Mouse (Mus musculus) heart, embryonic 14.5 days (tissue): ENCODE measurements around the gene Kndc1. TPM values are rescaled to one million over a fixed set of nuclear protein-coding genes. Genes with fewer than 3 reads are reported as not detected.

ENCODE experiments used
- ATAC-seq: fragments of 200-750 bp; cut with Nextera tagmentation; 2 replicates; pipeline ENCODE4 v1.8.0; 2017; ENCODE audit warnings: low read depth, moderate TSS enrichment; ENCODE audit not compliant: insufficient number of reproducible peaks, insufficient read depth, low FRiP score
- H3K27ac ChIP-seq, 2 experiments: fragments of 200-500 bp in 1 of 2; fragments of 300-500 bp in 1 of 2; sonication (generic) in 1 of 2; replicated peaks in 1 of 2; 2 replicates each; pipeline ENCODE4 v1.5.1; 2012 to 2014; ENCODE audit warnings: low read depth in 2 of 2, low read length in 2 of 2, control low read depth in 1 of 2, mild to moderate bottlenecking in 1 of 2, mixed read lengths in 1 of 2; ENCODE audit not compliant: control insufficient read depth in 1 of 2, insufficient read depth in 1 of 2
- H3K27me3 ChIP-seq: fragments of 300-500 bp; sonication (generic); 2 replicates; pipeline ENCODE4 v1.6.1; 2014; ENCODE audit warnings: mild to moderate bottlenecking, low read length, control low read depth; ENCODE audit not compliant: control insufficient read depth, insufficient read depth
- H3K36me3 ChIP-seq: fragments of 300-500 bp; sonication (generic); 2 replicates; pipeline ENCODE4 v1.6.1; 2014; ENCODE audit warnings: mild to moderate bottlenecking, control low read depth, low read length, mixed read lengths; ENCODE audit not compliant: control insufficient read depth, insufficient read depth
- H3K4me1 ChIP-seq, 2 experiments: fragments of 200-500 bp in 1 of 2; fragments of 300-500 bp in 1 of 2; sonication (generic) in 1 of 2; 2 replicates each; pipeline ENCODE4 v1.6.1; 2012 to 2014; ENCODE audit warnings: low read length in 2 of 2, control low read depth in 1 of 2, mixed read lengths in 1 of 2; ENCODE audit not compliant: control insufficient read depth in 2 of 2, insufficient read depth in 2 of 2
- H3K4me2 ChIP-seq: fragments of 300-500 bp; sonication (generic); 2 replicates; pipeline ENCODE4 v1.6.1; 2014; ENCODE audit warnings: mild to moderate bottlenecking, low read length
- H3K4me3 ChIP-seq, 2 experiments: fragments of 200-500 bp in 1 of 2; fragments of 300-500 bp in 1 of 2; sonication (generic) in 1 of 2; 2 replicates each; pipeline ENCODE4 v1.5.1; 2012 to 2014; ENCODE audit warnings: low read length in 2 of 2, mild to moderate bottlenecking in 2 of 2, control low read depth in 1 of 2, low read depth in 1 of 2, moderate library complexity in 1 of 2; ENCODE audit not compliant: control insufficient read depth in 1 of 2, insufficient read depth in 1 of 2
- H3K9ac ChIP-seq: fragments of 300-500 bp; sonication (generic); 2 replicates; pipeline ENCODE4 v1.6.1; 2014; ENCODE audit warnings: mild to moderate bottlenecking, low read length
- H3K9me3 ChIP-seq: fragments of 300-500 bp; sonication (generic); 2 replicates; pipeline ENCODE4 v1.6.1; 2016; ENCODE audit warnings: low read length, control low read depth; ENCODE audit not compliant: control insufficient read depth
- WGBS: fragments of 180-500 bp; shearing (Covaris S2); extraction: QIAGEN DNeasy Blood & Tissue Kit; methylation state at CpG from one replicate; pipeline ENCODE4 v1.1.7; 2014; 5-methylcytosine and 5-hydroxymethylcytosine counted together
- polyA plus RNA-seq: library from polyadenylated mRNA; unstranded; fragments of >200 nt; fragmentation: Nextera tagmentation; extraction: Ambion mirVana; gene quantifications from 2 replicates; pipeline ENCODE4 v1.2.1, GENCODE M21; 2014

The Kndc1 gene
- 0.09 and 0.16 TPM in 2 replicates for polyA plus RNA-seq

DNA sequence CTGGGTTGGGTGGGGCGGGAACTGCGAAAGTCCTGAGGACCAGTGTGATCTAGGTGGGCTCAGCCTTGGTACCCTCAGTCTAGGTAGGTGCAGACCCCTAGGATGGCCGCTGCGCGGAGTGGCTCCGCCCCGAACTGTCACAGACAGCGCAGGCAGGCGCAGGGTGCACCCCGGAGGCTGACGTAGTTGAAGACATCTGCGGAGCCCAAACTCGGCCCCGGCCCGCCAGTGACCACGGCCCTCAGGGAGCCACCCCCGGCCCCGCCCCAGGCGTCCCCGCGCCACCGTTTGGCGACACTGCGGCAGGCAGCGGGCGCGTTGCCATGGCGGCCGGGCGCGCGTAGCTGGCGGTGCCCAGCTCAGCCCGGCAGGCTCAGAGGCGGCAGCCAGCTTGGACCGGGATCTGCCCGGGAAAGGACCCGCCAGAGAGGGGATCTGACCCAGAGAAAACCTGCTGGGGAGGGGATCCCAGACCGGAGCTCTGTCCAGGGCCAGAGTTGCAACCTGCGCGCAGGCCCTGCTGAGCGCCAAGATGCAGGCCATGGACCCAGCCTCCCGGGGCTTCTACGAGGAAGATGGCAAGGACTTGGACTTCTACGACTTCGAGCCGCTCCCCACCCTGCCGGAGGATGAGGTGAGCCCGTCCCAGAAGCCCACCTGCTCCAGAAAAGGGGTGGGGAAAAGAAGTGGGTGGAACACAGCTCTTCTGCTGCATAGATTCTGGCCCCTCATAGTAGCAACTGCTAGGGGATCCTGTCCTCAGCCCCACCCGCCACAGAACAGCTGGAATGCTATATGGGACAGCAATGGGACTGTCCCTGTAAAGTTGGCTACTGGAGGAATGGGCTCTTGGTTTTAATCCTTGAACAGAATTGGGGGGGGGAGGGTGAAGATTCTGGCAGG is at the start of gene Kndc1:
Gene Kndc1 (plus strand): TSS at position 42 of the 903 bp plus-strand sequence.
- Histone ChIP-seq H3K4me1 (peaks cover 2 to 13% of the 10 kb centered on the region in 2 experiments; a peak in 3 of 4 replicates), H3K27ac (no peak within 1 kb of the TSS), H3K4me3 (peak within 1 kb of the TSS; percentile 42 to 43), H3K9ac (peak within 1 kb of the TSS; percentile 39; the same call in 1 of the 2 replicates), H3K36me3 (no peaks in the 10 kb centered on the region), H3K9me3 (no peaks in the 10 kb centered on the region), H3K4me2 (peak within 1 kb of the TSS; percentile 74), H3K27me3 (peaks cover 47% of the 10 kb centered on the region)
- WGBS = 1% methylated on average over 50 of the region's 50 CpGs
- ATAC-seq = 0 out of 2 replicates have a peak, but pooled peaks have one; percentile 32

DNA sequence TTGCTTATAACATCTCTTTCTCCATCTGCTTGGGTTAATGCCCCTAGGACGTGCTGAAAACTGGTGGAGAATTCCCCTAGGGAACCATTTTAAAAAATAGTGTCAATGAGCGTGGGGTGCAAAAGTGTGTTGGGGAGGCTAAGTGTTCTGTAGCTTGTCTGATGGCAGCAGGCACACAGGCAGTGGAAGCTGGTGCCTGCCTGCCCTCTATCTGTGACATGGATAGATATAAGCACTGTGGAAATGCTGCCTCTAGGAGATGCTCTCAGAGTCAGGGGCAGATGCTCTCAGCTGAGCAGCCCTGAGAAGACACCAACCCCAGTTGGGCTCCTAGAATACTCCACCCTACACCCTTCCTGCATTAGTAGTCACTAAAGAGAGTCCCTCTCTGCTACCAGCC is 49.4 kb upstream of the Kndc1 start:
- 73% methylated on average over 2 of the region's 2 CpGs for WGBS
- Histone ChIP-seq H3K27ac (no peak overlapping the region), H3K9me3 (no peaks in the 10 kb centered on the region), H3K4me1 (no peaks in the 10 kb centered on the region), H3K36me3 (no peaks in the 10 kb centered on the region), H3K9ac (no peak overlapping the region), H3K4me3 (no peak overlapping the region), H3K27me3 (no peaks in the 10 kb centered on the region), H3K4me2 (no peak overlapping the region)
- no peak for ATAC-seq

DNA sequence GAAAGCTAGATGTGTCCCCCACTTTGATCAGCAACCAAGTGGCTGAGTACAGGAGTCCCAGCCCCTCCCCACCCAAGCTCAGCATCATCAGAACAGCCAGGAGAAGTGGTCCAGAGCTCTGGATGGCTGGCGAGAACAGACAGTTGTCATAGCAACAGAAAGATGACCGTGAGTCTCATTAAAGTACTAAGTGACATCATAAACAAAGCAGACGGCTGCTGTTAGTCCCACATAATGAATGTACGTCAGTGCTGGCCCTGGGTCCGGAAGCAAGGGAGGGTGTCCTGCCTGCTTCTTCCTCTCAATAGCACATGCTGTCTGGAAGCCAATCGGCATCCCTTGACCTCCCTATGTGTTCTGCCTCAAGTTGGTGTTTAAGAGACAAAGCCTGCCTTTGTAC is 44.3 kb upstream of the Kndc1 start:
- 52% methylated on average over 6 of the region's 6 CpGs for WGBS
- no peaks in the 10 kb centered on the region for H3K36me3 ChIP-seq
- no peaks in the 10 kb centered on the region for H3K27me3 ChIP-seq
- H3K27ac ChIP-seq = no peak overlapping the region
- no peak overlapping the region for H3K4me3 ChIP-seq
- H3K4me2 ChIP-seq = no peak overlapping the region
- H3K9me3 ChIP-seq = no peaks in the 10 kb centered on the region
- no peaks in the 10 kb centered on the region for H3K4me1 ChIP-seq
- H3K9ac ChIP-seq = no peak overlapping the region
- ATAC-seq = no peak

DNA sequence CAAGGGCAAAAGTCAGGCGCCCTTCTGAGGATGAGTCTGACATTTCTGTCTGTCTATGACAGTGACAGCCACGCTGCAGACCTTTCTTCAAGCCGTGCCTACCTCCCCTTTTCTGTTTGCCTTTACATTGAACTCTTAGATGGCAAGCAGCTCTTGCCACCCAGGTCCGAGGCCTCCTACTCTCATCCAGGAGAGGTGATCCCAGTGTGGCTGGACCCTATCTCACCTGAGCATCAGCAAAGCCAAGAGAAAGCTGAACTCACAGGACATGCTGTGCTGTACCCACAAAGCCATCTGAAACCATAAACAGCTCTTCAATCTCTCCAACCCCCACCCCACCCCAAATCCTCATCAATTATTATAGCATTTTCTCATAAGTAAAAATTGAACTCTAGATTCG is 43.8 kb upstream of the Kndc1 start:
- H3K27me3 ChIP-seq = no peaks in the 10 kb centered on the region
- H3K36me3 ChIP-seq = no peaks in the 10 kb centered on the region
- no peaks in the 10 kb centered on the region for H3K4me1 ChIP-seq
- no peak overlapping the region for H3K27ac ChIP-seq
- 68% methylated on average over 5 of the region's 5 CpGs for WGBS
- H3K9me3 ChIP-seq = no peaks in the 10 kb centered on the region
- H3K4me2 ChIP-seq = no peak overlapping the region
- no peak for ATAC-seq
- H3K4me3 ChIP-seq = no peak overlapping the region
- no peak overlapping the region for H3K9ac ChIP-seq

DNA sequence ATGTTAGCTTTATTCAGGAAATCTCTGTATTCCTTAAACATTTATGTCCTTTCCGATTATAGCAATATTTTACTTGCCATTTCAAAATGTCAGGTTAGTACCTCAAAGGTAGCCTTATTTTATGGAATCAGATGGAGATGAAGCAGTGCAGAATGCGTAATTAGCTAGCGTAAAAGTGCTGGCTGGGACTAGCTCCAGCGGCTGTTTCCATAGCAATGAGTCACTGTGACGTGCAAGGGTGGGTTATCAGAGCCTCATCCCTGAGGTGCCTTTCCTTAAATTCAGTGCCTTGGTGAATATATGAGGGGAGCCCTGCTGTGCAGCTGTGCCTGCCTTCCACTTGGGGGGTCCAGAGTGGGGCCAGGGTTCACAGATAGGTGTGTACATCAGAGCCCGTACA is 43.4 kb upstream of the Kndc1 start:
- no peak for ATAC-seq
- 67% methylated on average over 6 of the region's 6 CpGs for WGBS
- H3K4me1 ChIP-seq = no peaks in the 10 kb centered on the region

DNA sequence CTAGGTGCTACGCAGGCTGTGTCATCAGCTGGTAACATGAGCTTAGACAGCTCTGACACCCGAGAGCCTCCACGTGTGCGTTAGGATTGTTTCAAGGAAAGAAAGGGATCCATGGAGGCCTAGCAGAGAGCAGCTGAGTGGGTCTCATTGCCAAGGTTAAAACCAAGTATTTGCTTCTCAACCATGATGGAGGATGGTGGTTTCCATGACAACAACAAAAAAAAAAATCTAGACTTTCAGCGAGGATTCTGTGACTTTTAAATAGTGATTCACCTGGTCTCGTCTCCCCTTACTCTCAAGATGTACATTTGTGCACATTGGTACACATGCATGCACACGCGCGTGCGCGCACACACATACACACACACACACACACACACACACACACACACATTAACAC is 39.2 kb upstream of the Kndc1 start:
- H3K4me2 ChIP-seq = no peak overlapping the region
- 84% methylated on average over 11 of the region's 11 CpGs for WGBS
- no peaks in the 10 kb centered on the region for H3K27me3 ChIP-seq
- no peaks in the 10 kb centered on the region for H3K36me3 ChIP-seq
- H3K4me3 ChIP-seq = no peak overlapping the region
- H3K4me1 ChIP-seq = no peaks in the 10 kb centered on the region
- H3K27ac ChIP-seq = no peak overlapping the region
- H3K9ac ChIP-seq = no peak overlapping the region
- no peaks in the 10 kb centered on the region for H3K9me3 ChIP-seq
- no peak for ATAC-seq

More for the DNA sequence above, 43.4 kb upstream of the Kndc1 start:
- no peak overlapping the region for H3K9ac ChIP-seq
- H3K27ac ChIP-seq = no peak overlapping the region
- no peaks in the 10 kb centered on the region for H3K36me3 ChIP-seq
- no peak overlapping the region for H3K4me2 ChIP-seq
- H3K4me3 ChIP-seq = no peak overlapping the region
- H3K27me3 ChIP-seq = no peaks in the 10 kb centered on the region
- H3K9me3 ChIP-seq = no peaks in the 10 kb centered on the region

DNA sequence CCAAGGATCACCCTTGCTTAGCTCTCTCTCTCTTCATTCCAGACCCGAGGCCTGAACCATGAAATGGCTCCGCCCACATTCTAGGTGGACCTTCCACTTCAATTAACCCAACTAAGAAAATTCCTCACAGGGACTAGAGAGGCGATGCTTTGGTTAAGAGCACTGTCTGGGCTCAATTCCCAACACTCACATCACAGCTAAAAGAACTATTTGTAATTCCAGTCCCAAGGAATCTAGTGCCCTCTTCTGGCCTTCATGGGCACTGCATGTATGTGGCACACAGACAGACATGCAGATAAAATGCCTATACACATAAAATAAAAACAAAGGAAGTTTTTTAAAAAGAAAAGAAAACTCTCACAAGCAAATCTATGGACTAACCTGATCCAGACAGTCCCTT is 33.1 kb upstream of the Kndc1 start:
- Histone ChIP-seq H3K9me3 (no peaks in the 10 kb centered on the region), H3K27ac (no peak overlapping the region), H3K36me3 (no peaks in the 10 kb centered on the region), H3K9ac (no peak overlapping the region), H3K27me3 (no peaks in the 10 kb centered on the region), H3K4me3 (no peak overlapping the region), H3K4me2 (no peak overlapping the region), H3K4me1 (no peaks in the 10 kb centered on the region)
- no peak for ATAC-seq
- 32% methylated on average over 3 of the region's 3 CpGs for WGBS
